Mouse (Mus musculus) kidney, postnatal 0 days (tissue): ENCODE results near the gene Hba-a2. TPM values are rescaled to one million over a fixed set of nuclear protein-coding genes. Genes with fewer than 3 reads are reported as not detected.

Experiments
- ATAC-seq: fragments of 200-750 bp; cut with Nextera tagmentation; replicated peaks from 2 replicates; pipeline ENCODE4 v1.8.0; 2017; ENCODE audit warnings: low read depth, moderate number of reproducible peaks, moderate TSS enrichment, moderate library complexity; ENCODE audit not compliant: low FRiP score
- DNase-seq: peaks from one replicate; pipeline ENCODE4 v3.0.0-alpha.2; 2016; ENCODE audit warnings: low spot score
- H3K27ac ChIP-seq: fragments of 300-500 bp; sonication (generic); 2 replicates; pipeline ENCODE4 v1.5.1; 2014; ENCODE audit warnings: mild to moderate bottlenecking
- H3K27me3 ChIP-seq: fragments of 300-500 bp; sonication (generic); 2 replicates; pipeline ENCODE4 v1.6.1; 2014; ENCODE audit warnings: low read length, mixed read lengths; ENCODE audit not compliant: insufficient read depth
- H3K36me3 ChIP-seq: fragments of 300-500 bp; sonication (generic); 2 replicates; pipeline ENCODE4 v1.6.1; 2014; ENCODE audit warnings: low read length, mixed read lengths; ENCODE audit not compliant: insufficient read depth
- H3K4me1 ChIP-seq: fragments of 300-500 bp; sonication (generic); replicated peaks from 2 replicates; pipeline ENCODE4 v1.6.1; 2014; ENCODE audit warnings: antibody characterized with exemption, low read length, mixed read lengths; ENCODE audit not compliant: insufficient read depth
- H3K4me2 ChIP-seq: fragments of 300-500 bp; sonication (generic); 2 replicates; pipeline ENCODE4 v1.6.1; 2014; ENCODE audit warnings: mild to moderate bottlenecking, low read length, moderate library complexity, mixed read lengths
- H3K4me3 ChIP-seq: fragments of 300-500 bp; sonication (generic); replicated peaks from 2 replicates; pipeline ENCODE4 v1.5.1; 2014; ENCODE audit warnings: low read depth, low read length
- H3K9ac ChIP-seq: fragments of 300-500 bp; sonication (generic); 2 replicates; pipeline ENCODE4 v1.6.1; 2014; ENCODE audit warnings: low read depth, low read length
- H3K9me3 ChIP-seq: fragments of 300-500 bp; sonication (generic); replicated peaks from 2 replicates; pipeline ENCODE4 v1.6.1; 2016; ENCODE audit warnings: low read length, inconsistent platforms, mixed read lengths
- CTCF ChIP-seq: IDR thresholded peaks from 2 replicates; pipeline ENCODE4 v1.5.1; 2016; ENCODE audit warnings: antibody characterized with exemption, low read depth, mild to moderate bottlenecking, moderate library complexity
- WGBS: fragments of 180-500 bp; shearing (Covaris S2); extraction: QIAGEN DNeasy Blood & Tissue Kit; methylation state at CpG from one replicate; pipeline ENCODE4 v1.1.7; 2014; 5-methylcytosine and 5-hydroxymethylcytosine counted together
- polyA plus RNA-seq: library from polyadenylated mRNA; unstranded; fragments of >200 nt; fragmentation: Nextera tagmentation; extraction: Ambion mirVana; gene quantifications from 2 replicates; pipeline ENCODE4 v1.2.1, GENCODE M21; 2015

Hba-a2 gene
- polyA plus RNA-seq, 1 experiment from 2014 or later = 2,400 TPM

DNA sequence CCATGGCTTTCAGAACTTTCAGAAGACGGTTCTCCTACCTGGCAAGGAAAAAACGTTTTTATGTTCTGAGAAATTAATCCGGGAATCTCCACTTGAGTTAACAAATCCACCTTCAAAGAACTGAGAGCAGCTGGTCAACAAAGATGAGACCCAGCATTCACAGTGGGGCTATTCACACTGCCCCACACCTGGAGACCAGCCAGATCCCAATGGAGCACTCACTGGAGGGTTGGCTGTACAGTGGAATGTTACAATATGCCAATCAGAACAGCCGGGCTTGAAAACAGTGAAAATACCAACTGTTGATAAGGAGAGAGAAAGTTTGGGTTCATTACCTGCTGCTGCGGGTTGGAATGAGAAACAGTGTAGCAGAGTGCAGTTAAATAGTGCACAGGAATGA, 35.6 kb downstream of the Hba-a2 start:
- WGBS = 65% methylated on average over 5 of the region's 5 CpGs

GRCm38 (mm10) chr11:32333235-32333634, 36.9 kb downstream of the Hba-a2 start:
- Histone ChIP-seq H3K27me3 (no peaks in the 10 kb centered on the region), H3K9ac (no peak overlapping the region), H3K4me2 (no peak overlapping the region), H3K9me3 (peaks cover 4% of the 10 kb centered on the region; the same call in 1 of the 2 replicates), H3K36me3 (no peaks in the 10 kb centered on the region), H3K4me1 (peaks cover 3% of the 10 kb centered on the region; the same call in 1 of the 2 replicates), H3K4me3 (no peak overlapping the region), H3K27ac (no peak overlapping the region)
- ATAC-seq = no peak
- WGBS = 66% methylated on average over 2 of the region's 2 CpGs
- no peak for TF ChIP-seq CTCF
- no peak for DNase-seq

More for the DNA sequence above, 35.6 kb downstream of the Hba-a2 start:
- ATAC-seq = no peak
- no peak for TF ChIP-seq CTCF
- Histone ChIP-seq H3K27ac (no peak overlapping the region), H3K9me3 (peaks cover 1% of the 10 kb centered on the region; the same call in 1 of the 2 replicates), H3K27me3 (no peaks in the 10 kb centered on the region), H3K4me2 (no peak overlapping the region), H3K4me1 (peaks cover 3% of the 10 kb centered on the region; the same call in 1 of the 2 replicates), H3K4me3 (no peak overlapping the region), H3K36me3 (no peaks in the 10 kb centered on the region), H3K9ac (no peak overlapping the region)
- DNase-seq = no peak

DNA sequence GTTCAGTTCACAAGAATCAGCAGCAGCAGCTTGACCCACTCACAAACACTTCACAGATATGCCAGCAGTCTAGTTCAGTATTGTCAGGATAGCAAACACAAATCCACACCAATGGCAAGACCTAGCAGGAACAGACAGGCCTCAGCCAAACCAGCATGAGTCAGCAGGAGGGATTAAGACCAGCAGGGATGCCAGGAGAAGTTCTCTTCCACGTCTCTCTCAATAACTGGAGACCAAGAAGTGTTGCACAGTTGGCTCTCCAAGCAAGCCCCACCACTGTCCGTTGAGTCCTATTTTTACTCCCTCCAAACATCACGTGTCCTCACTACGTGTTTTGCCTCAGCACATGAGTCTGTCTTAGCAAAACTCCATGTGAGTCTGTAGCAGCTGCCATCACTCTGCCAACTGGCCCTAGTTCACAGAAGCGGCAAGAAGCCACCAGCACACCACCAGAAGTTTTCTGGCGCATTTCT, 40.2 kb downstream of the Hba-a2 start:
- no peak for DNase-seq
- Histone ChIP-seq H3K4me3 (no peak overlapping the region), H3K4me2 (no peak overlapping the region), H3K9me3 (peaks cover 4% of the 10 kb centered on the region; the same call in 1 of the 2 replicates), H3K4me1 (peaks cover 15% of the 10 kb centered on the region; the same call in 1 of the 2 replicates), H3K27ac (no peak overlapping the region), H3K27me3 (no peaks in the 10 kb centered on the region), H3K36me3 (no peaks in the 10 kb centered on the region), H3K9ac (no peak overlapping the region)
- WGBS = 89% methylated on average over 6 of the region's 6 CpGs
- TF ChIP-seq CTCF = no peak
- ATAC-seq = no peak

DNA sequence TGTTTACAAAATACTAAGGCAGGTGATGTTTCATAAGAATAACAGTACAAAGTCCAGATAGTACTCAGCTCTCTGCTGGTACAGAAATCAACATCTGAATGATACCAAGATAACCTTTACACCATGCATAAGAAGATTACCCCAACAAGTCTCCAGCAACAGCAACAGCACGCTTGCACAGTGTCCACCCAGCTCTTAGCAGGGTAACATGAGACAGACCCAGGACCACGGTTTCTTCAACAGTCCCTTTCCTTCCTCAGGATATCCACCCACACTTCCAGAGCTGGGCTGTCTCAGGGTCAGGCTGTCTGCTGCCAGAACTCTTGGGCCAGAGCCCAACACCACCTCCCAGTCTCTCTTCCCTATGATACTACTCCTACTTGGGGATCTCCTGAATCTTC, 42.8 kb downstream of the Hba-a2 start:
- Histone ChIP-seq H3K27me3 (no peaks in the 10 kb centered on the region), H3K4me1 (peaks cover 15% of the 10 kb centered on the region; the same call in 1 of the 2 replicates), H3K27ac (no peak overlapping the region), H3K36me3 (no peaks in the 10 kb centered on the region), H3K9me3 (peaks cover 4% of the 10 kb centered on the region; the same call in 1 of the 2 replicates), H3K9ac (no peak overlapping the region), H3K4me2 (no peak overlapping the region), H3K4me3 (no peak overlapping the region)
- DNase-seq = peak; percentile 60
- TF ChIP-seq CTCF = no peak
- ATAC-seq = no peak
- 16% methylated on average over 2 of the region's 2 CpGs for WGBS

DNA sequence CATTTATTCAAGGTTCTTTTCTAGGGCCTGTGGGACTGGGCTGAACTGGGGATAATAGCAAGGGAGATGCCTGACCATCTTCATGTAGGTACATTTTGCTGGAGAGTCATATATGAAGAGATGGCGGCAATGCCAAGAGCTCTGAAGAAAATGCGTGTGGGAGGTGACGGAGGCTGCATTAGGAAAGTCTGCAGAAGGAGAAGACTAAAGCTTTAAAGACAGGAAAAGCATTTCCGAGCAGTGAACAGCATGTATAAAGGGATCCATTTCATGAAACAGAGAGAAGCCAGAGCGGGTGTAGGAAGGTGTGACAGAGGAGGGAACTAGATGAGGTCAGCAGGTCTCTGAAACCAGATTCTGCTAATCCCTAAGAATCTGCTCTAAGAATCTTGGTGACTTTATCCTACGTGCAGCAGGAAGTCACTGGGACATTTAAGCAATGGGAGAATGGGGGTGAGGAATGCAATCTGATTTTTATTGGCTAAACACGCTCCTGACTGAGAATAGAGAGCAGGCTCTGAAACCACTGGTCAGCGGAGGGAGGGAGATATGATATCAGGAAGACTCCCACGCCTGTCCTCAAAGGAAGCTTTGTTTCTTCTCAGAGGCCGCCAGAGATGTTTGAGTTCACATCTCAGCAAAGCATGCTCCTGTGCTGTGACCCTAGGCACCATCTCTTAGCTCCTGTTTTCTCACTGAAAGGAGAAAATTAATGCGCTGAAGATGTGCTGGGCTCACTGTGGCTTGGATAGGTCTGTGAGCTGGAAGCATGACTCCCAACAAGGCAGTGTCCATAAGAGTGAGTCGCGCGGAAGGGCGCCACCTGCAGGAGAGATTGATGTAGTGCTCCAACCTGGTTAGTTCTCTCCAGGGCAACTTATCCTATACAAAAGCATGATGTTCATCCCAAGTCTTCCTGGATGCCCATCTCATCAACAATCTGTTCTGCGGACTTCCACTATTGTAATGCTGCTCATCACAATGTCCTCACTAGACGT, 44.5 kb downstream of the Hba-a2 start:
- 0 out of 2 replicates have a peak overlapping the region, but pooled peaks have one; percentile 4 for H3K4me3 ChIP-seq
- H3K4me2 ChIP-seq = peak overlapping the region; percentile 34
- DNase-seq (peak; percentile 85), ATAC-seq (peak; percentile 75)
- H3K36me3 ChIP-seq = no peaks in the 10 kb centered on the region
- no peaks in the 10 kb centered on the region for H3K27me3 ChIP-seq
- 18% methylated on average over 17 of the region's 17 CpGs for WGBS
- H3K27ac ChIP-seq = 0 out of 2 replicates have a peak overlapping the region, but pooled peaks have one; percentile 19
- H3K4me1 ChIP-seq = peaks cover 15% of the 10 kb centered on the region; the same call in 1 of the 2 replicates
- H3K9ac ChIP-seq = no peak overlapping the region
- TF ChIP-seq CTCF = peak; percentile 94
- H3K9me3 ChIP-seq = peaks cover 4% of the 10 kb centered on the region; the same call in 1 of the 2 replicates

DNA sequence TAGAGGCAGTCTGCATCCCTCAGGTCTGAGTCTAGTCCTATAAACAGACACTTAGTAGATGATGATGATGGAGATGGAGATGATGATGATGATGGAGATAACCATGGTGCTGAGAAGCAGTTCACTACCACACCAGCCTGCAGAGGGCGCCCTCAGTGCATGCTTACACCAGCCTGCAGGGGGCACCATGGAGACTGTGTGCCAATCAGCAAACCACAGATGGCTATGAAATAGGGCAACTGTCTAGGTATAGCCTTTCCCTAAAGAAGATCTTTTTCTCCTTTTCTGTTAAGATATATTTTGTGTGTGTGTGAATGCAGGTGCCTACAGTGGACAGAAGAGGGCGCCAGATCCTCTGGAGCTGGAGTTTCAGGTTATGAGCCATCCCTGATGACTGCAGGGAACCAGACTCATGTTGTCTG, 46.5 kb downstream of the Hba-a2 start:
- no peaks in the 10 kb centered on the region for H3K9me3 ChIP-seq
- H3K36me3 ChIP-seq = no peaks in the 10 kb centered on the region
- H3K4me2 ChIP-seq = no peak overlapping the region
- H3K4me1 ChIP-seq = peaks cover 15% of the 10 kb centered on the region
- H3K4me3 ChIP-seq = no peak overlapping the region
- no peak overlapping the region for H3K9ac ChIP-seq
- WGBS = 18% methylated on average over 2 of the region's 2 CpGs
- ATAC-seq (no peak), DNase-seq (peak; percentile 72)
- no peaks in the 10 kb centered on the region for H3K27me3 ChIP-seq
- no peak overlapping the region for H3K27ac ChIP-seq
- no peak; the same call in none of the 2 replicates for TF ChIP-seq CTCF
